Mouse (Mus musculus) right cerebral cortex, adult 2 months (tissue): Measurements from ENCODE around the gene Tacc3.

ENCODE experiments used
- DNase-seq, 2 experiments: peaks; one replicate each; pipeline ENCODE4 v3.0.0; 2021 to 2022; ENCODE audit warnings: low spot score in 2 of 2

Tacc3 gene

GRCm38 (mm10) chr5:33694848-33695717, 37.2 kb downstream of the Tacc3 start:
- peak; percentile 39 to 40 for DNase-seq

DNA sequence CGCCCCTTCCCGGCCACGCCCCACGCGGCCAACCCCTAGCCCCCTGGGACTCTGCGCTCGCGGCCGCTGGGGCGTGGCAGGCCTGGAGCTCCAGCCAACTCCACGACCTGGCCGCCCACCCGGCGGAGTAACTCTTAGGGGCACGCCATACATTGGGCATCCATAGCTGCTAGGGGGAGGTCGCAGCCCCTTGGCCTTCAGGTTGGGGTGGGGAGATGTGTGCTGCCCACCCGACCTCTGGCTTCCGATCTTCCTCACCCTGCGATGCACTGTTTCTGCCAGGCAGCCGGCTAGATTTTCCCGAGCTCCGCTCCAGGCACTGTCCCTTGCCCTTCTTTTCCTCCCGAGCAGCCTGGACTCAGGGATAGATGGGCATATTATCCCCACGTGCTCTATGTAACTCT, 37.8 kb downstream of the Tacc3 start:
- DNase-seq: no peak

DNA sequence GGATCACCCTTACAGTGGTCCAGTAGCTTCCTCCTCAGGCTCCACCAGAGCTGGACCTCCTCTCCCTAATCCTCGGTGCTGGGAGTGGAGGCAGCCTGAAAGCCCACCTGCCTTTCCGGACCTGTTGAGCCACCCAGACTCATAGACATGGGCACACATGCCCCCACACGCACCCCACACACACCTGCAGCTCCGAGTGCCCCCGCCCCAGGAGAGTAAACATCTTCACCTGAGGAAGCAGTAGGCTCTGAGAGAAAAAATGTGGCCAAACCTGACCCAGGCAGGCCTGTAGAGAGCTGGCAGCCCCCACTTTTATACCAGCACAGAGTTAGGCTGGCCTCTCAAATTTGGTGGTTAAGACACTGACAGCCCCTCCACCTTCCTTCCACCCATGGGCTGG, 38.5 kb downstream of the Tacc3 start:
- DNase-seq: no peak

- no peak for DNase-seq
Observed at GRCm38 (mm10) chr5:33697534-33697933, 39.6 kb downstream of the Tacc3 start.

DNA sequence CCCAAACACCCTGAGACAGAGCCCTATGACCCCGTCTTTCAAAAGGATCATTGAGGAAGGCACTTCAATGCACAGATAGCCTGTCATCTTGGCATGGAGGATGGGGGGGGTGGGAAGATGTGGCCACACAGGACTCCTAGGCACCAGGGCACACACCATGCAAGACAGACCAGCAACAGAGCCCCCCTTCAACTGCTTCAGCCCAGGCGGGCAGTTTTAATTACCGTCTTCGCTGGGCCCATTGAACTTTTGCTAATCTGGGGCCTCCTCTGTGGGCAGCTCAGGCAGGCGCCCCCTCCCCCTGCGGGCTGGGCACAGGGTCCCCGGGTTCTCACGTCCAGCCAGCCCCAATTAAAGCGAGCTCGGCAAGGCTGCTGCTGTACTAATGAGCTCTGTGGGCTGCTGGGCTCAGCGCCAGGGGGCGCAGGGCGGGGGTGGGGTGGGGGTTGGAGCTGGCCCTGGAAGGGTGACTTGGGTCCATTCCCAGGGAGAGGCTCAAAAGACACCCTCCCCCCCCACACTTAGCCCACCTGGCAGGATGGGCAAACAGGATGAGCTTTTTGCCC, 40.1 kb downstream of the Tacc3 start:
- no peak for DNase-seq

DNA sequence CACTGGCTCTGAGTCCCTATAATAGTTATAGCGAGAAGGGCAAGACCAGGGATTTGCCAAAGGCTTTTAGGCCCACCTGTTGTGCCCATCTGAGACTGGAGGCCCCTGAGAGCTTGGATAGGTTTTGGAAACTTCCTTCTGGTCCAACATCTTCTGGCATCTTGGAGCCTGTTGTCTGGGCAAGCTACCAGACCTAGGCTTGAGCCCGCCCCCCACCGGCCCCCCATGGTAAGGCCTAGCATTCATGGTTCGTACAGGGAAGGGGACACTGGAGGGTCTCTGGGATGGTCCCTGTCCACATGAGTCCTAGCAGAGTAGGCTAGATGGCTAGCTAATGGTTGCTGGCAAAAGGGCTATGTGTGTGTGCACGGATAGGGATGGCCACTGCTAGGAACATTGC, 40.7 kb downstream of the Tacc3 start:
- no peak for DNase-seq

- DNase-seq: no peak
Observed at GRCm38 (mm10) chr5:33700010-33700409, 42.1 kb downstream of the Tacc3 start.

GRCm38 (mm10) chr5:33701832-33702231, 43.9 kb downstream of the Tacc3 start:
- DNase-seq: no peak

- DNase-seq: no peak
Observed at GRCm38 (mm10) chr5:33703999-33704398, 46.1 kb downstream of the Tacc3 start.

- no peak for DNase-seq
Observed at GRCm38 (mm10) chr5:33704945-33705611, 47.1 kb downstream of the Tacc3 start.

DNA sequence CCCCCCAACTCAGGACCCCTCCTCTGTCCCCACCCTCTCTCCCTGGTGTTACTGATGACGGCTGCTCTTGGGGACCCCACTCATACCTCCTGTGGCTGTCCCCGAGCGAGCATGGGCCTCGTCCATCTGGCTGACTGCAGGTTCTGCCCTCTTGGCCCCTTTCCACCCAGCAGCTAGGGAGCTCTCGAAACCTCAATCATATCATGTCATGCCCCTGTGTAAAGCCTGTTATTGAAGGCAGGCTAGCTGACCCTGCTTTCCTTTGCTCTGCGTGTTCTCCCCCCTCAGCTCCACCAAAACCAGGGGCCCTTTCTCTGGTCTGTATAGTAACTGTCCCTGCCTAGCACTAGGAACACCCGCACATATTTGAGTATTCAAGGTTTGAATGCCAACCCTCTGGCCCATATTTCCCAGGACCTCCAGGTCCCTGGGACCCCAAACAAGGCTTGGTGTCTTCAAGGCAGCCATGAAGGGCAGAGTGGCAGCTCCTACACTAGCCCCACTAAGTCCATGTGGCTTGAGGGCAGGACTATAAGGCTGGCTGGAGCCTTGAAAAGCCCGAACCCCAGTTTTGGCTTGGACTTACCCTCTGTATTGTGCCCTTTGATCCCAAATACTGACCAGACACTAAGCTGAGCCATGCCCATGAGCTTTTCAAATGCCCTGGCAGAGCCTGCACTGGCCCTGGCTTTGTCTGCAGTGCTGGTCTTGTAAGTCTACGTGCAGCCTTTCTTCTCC, 47.9 kb downstream of the Tacc3 start:
- no peak for DNase-seq

- no peak for DNase-seq
Observed at GRCm38 (mm10) chr5:33706350-33706629, 48.4 kb downstream of the Tacc3 start.

- no peak for DNase-seq
Observed at GRCm38 (mm10) chr5:33707163-33707562, 49.2 kb downstream of the Tacc3 start.

DNA sequence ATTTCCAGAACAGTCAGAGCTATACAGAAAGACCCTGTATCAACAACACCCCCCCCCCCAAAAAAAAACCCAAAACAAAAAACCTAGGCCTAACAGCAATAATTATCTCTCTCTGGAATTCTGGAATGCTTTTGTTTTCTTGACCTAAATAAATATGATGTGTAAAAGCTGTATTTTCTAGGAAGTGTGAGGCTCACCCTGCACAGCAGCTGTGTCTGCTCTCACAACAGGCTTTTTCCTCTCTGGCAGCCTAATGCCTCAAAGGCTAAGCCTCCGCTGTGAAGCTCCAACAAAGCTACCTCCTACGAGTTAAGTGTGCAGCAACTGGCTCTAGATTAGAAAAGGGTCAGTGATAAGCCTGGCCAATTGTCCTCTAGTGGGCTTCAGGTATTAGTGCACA, 51.1 kb downstream of the Tacc3 start:
- no peak for DNase-seq

DNA sequence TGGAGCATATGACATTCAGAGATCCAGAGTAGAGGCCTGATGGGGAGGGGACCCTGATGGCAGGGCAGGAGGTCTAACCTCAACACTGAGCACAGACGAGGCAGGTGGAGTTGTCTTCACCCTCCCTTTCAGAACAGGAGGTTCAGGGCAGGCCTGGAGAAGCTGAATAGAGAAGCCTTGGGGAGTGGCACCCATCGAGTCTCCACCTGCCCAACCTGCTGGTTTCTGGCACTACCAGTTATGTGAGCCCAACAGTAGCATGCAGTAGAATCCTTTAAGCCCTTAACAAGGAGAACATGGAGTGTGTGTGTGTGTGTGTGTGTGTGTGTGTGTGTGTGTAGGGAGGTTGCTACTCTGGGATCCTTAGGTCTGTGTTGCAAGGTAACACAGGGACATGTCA, 54.6 kb downstream of the Tacc3 start:
- no peak for DNase-seq

DNA sequence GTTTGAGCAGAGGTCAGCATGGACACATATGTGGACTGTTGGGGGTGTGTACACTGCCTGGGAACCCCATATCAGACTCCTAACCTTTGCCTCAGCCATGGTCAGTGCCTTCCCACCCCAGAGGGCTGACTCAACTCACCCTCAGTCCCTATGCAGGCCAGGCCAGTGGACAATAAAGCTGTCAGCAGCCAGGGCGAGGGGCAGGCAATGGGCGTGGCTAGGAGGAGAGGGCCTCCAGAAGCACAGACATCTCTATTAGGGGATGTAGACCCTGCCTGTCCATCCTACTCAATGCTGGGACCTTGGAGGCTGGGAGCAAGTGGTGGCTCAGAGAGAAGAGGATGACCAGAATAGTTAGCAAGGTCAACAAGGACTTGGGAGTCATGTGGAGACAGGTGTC, 57.3 kb downstream of the Tacc3 start:
- no peak for DNase-seq

- no peak for DNase-seq
Observed at GRCm38 (mm10) chr5:33716467-33716866, 58.5 kb downstream of the Tacc3 start.

DNA sequence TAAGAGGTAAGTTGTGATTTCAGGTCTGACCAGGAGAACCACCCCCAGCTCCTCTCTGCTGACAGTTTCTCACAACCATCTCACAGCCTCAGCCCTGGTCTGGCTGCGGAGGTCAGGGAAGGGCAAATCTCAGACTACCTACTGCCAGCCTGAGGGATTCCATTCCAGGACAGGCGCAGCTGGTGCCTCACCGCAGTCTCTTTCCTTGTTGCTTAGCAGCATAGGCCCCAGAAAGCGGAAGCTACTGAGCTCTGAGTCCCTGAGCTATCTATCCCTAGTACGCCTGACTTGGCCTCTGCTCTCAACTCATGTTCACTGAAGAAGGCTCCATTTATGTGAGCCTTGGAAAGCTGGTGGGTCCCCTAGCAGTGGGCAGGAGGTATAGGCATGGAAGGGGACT, 60.5 kb downstream of the Tacc3 start:
- DNase-seq: no peak

DNA sequence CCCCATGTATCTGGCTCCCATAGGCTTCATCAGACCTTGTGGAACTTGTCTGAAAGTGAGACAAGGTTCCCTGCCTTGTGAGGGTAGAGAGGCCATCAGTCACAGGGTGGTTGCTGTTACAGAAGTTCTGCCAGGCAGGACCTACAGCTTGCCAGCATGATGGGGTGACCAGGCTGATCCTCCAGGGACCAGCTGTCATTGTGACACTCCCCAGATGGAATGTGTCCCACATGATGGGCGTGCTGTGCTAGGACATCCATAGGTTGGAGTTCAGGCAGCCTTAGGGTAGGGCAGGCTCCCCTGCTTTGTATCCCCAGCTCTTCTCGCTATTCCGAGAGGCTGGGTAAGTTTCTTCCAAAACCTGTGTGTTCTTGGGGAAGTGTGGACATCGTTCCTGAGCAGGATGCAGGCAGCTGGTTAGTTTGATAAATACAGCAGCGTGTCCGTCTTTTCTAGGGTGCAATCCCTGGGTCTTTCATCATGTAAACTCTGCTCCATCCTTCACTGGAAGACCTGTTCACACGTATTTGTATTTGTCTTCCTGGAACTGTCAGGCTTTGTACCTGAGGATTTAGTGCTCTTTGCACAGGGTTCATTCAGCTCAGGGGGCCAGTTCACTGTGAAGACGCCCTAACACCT, 63.0 kb downstream of the Tacc3 start:
- DNase-seq: no peak

DNA sequence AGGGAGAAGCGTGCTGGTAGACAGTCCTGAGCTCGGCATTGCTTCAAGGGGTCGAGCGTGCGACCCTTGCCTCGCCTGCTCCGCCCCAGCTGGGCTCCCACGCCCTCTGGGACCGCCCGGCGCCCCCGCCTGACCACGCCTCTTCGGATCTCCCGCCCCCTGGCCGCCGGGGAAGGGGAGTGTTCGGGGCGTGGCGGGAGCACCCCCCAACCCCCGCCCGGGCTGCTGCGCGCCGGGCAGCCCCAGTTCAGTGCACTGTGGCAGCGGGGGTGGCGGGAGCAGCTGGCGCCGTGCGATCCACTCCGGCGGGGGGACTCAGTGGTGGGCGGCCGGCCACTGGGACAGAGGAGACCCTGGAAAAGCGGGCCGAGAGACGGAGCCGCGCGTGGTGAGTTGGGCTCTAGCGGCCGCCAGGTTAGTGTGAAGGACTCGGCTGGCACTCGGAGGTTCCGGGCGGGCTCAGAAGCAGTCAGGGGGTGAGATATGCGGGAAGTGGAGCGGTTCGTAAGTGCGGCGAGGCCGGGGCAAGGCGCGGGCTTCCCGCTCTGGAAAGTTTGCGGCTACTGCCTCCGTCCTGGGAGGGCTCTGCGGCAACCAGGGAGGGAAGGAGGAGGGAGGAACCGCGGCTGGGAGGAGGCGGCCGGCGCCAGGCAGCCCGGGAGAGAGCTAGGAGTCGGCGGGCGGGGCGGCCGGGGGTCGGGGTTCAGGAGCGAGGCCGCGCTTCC, 63.8 kb downstream of the Tacc3 start, which contains the start of gene Fgfr3:
Fgfr3 (plus strand) TSS at position 134 of the 725 bp plus-strand sequence.
- no peak for DNase-seq
